Mouse (Mus musculus) heart, adult 2 months (tissue): Measurements from ENCODE around the gene Jmjd4. TPM values are rescaled to one million over a fixed set of nuclear protein-coding genes. Genes with fewer than 3 reads are reported as not detected.
A peak's percentile ranks its signal among the peaks of the same experiment; 100 is the strongest.

Experiments used
- DNase-seq, 2 experiments: peaks; one replicate each; pipeline ENCODE4 v3.0.0; 2021
- H3K27ac ChIP-seq: fragments of 200-600 bp; 2 replicates; pipeline ENCODE4 v1.8.1; 2022
- H3K27me3 ChIP-seq: fragments of 200-500 bp; 2 replicates; pipeline ENCODE4 v1.6.1; 2012; ENCODE audit warnings: mild to moderate bottlenecking, low read length, inconsistent platforms, mixed read lengths; ENCODE audit not compliant: control insufficient read depth, insufficient read depth
- H3K36me3 ChIP-seq: fragments of 200-500 bp; 2 replicates; pipeline ENCODE4 v1.6.1; 2012; ENCODE audit warnings: low read length, inconsistent platforms; ENCODE audit not compliant: control insufficient read depth, insufficient read depth
- H3K4me1 ChIP-seq: fragments of 200-500 bp; 2 replicates; pipeline ENCODE4 v1.6.1; 2011; ENCODE audit warnings: low read length; ENCODE audit not compliant: control insufficient read depth, insufficient read depth
- H3K4me3 ChIP-seq: fragments of 200-600 bp; 2 replicates; pipeline ENCODE4 v1.8.1; 2022
- H3K79me2 ChIP-seq: fragments of 200-500 bp; replicated peaks from 2 replicates; pipeline ENCODE4 v1.6.1; 2012; ENCODE audit warnings: mild to moderate bottlenecking, inconsistent platforms, low read length, moderate library complexity, mixed read lengths; ENCODE audit not compliant: control insufficient read depth, insufficient read depth
- H3K9ac ChIP-seq: fragments of 200-500 bp; 2 replicates; pipeline ENCODE4 v1.6.1; 2012; ENCODE audit warnings: low read depth, mild to moderate bottlenecking, control low read depth, inconsistent platforms, low read length, mixed read lengths
- CTCF ChIP-seq: fragments of 200-600 bp; IDR thresholded peaks from 2 replicates; pipeline ENCODE4 v1.8.1; 2022; ENCODE audit warnings: antibody characterized with exemption, mild to moderate bottlenecking, moderate library complexity
- EP300 ChIP-seq: fragments of 200-500 bp; IDR thresholded peaks from 2 replicates; pipeline ENCODE4 v1.6.1; 2011; ENCODE audit warnings: low read depth, low read length, control low read depth; ENCODE audit not compliant: insufficient read depth
- POLR2A ChIP-seq: fragments of 200-500 bp; IDR thresholded peaks from 2 replicates; pipeline ENCODE4 v1.6.1; 2011; ENCODE audit warnings: mild to moderate bottlenecking, low read depth, low read length, control low read depth; ENCODE audit not compliant: insufficient read depth
- WGBS: fragments of 180-500 bp; shearing (Covaris S2); methylation state at CpG from one replicate; pipeline ENCODE4 v1.1.7; 2018; 5-methylcytosine and 5-hydroxymethylcytosine counted together
- intact Hi-C: fragments of 180-260 bp; cut with DNase I; formaldehyde crosslinking; loops from one replicate; pipeline ENCODE4 v1.15.1; 2025
- polyA plus RNA-seq: library from polyadenylated mRNA; depleted of rRNA; stranded (reverse); fragments of >200 nt; gene quantifications from 2 replicates; pipeline ENCODE4 v1.2.3, GENCODE M21; 2012
- total RNA-seq, 2 experiments: library from RNA; stranded (reverse); gene quantifications; 2 replicates each; pipeline ENCODE4 v1.2.3; 2021

Jmjd4 gene
- total and polyA plus RNA-seq, 3 experiments: 6.6 to 12.9 (median 11.8) TPM

DNA sequence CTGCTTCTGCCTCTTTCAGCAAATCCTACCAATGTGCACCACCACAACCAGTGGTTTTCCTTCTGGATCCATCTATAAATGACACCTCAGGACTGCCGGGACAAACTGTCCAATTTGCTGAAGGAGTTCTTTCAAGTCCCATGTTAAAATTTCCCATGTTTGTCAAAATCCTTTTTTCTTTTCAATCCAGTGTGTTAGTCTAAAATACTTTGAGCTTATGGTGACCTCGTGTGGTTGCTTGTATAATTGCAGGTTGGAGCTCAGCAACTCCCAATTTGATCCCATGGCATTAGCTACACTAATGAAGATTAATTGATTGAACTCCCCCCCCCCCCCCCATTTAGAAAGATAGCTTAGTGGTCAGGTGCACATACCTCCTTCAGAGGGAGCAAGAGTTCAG lies 33.4 kb downstream of the Jmjd4 start:
- H3K4me3 ChIP-seq: no peak overlapping the region
- intact Hi-C loops: loop anchor here (1.0 to 5.0 kb wide), 3 partner anchors 175 to 246 kb away; no protein-coding TSS in a partner anchor
- 4% methylated on average over 2 of the region's 2 CpGs for WGBS
- no peaks in the 10 kb centered on the region for H3K36me3 ChIP-seq
- H3K9ac ChIP-seq: no peak overlapping the region
- peak in 1 of 2 experiments; percentile 36 for DNase-seq
- H3K79me2 ChIP-seq: no peaks in the 10 kb centered on the region
- H3K4me1 ChIP-seq: no peaks in the 10 kb centered on the region
- no peak overlapping the region for H3K27ac ChIP-seq
- no peaks in the 10 kb centered on the region for H3K27me3 ChIP-seq
- peak; percentile 78 for TF ChIP-seq CTCF
- TF ChIP-seq EP300: no peak

DNA sequence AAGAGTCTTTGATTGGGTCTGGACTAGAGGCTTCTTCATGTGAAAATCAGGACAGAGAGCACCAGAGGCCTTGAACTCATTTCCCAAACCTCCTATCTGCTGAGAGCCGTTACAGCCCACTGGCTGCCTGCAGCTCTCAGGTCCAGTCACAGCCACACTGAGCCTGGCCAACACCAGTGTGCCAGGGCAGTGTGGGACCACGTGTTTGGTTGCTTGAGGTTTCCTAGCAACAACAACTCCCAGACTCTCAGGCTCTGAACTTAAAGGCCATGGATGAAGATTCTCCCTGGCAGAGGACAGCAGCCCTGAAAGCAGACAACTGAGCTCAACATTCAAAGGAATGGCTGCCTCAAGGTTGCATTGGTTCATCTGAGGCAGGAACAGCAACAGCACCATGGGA lies 35.8 kb downstream of the Jmjd4 start:
- H3K36me3 ChIP-seq: no peaks in the 10 kb centered on the region

GRCm38 (mm10) chr11:59486222-59486621 lies 36.4 kb downstream of the Jmjd4 start:
- no peak overlapping the region for H3K9ac ChIP-seq

More for the DNA sequence above, 35.8 kb downstream of the Jmjd4 start:
- WGBS: 44% methylated on average over 2 of the region's 2 CpGs
- intact Hi-C loops: no loop called here
- Histone ChIP-seq H3K27ac (no peak overlapping the region), H3K4me3 (no peak overlapping the region), H3K4me1 (no peaks in the 10 kb centered on the region), H3K79me2 (no peaks in the 10 kb centered on the region), H3K9ac (no peak overlapping the region), H3K27me3 (no peaks in the 10 kb centered on the region)
- TF ChIP-seq EP300: no peak
- no peak for TF ChIP-seq POLR2A
- TF ChIP-seq CTCF: no peak
- DNase-seq: no peak

DNA sequence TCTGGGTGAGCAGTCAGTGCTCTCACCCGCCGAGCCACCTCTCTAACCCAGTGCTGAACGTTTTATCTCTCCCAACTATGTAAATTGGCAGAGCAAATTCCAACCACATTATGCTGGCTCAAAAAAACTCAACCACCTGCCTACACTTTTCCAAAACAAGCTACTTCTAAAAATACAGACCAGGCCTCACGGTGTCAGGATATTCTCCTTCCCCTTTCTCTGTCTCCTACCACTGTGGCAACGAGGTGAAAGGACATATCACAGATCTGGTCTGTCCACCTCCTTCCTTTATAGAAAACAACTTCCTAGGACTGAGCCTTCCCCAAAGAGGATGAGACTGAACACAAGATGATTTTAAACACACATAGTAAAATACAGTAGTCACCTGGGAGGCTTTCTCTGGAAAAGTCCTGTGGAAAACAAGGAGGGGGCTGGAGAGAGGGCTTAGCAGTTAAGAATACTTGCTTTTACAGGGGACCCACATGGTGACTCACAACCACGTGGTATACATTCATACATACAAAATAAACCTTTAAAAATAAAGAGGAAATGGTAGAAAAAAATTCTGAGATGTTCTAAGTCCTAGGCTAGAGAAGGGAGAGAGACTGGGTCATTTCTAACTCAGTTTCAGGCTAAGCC lies 46.9 kb downstream of the Jmjd4 start:
- no peaks in the 10 kb centered on the region for H3K79me2 ChIP-seq
- H3K27ac ChIP-seq: no peak overlapping the region
- no peaks in the 10 kb centered on the region for H3K36me3 ChIP-seq
- TF ChIP-seq CTCF: no peak
- no peak for TF ChIP-seq EP300
- TF ChIP-seq POLR2A: no peak
- H3K4me1 ChIP-seq: no peaks in the 10 kb centered on the region
- no peak overlapping the region for H3K9ac ChIP-seq
- H3K27me3 ChIP-seq: no peaks in the 10 kb centered on the region
- intact Hi-C loops: no loop called here
- no peak overlapping the region for H3K4me3 ChIP-seq
- DNase-seq: no peak
- 52% methylated on average over 6 of the region's 6 CpGs for WGBS

More at GRCm38 (mm10) chr11:59486222-59486621, 36.4 kb downstream of the Jmjd4 start:
- Histone ChIP-seq H3K27ac (no peak overlapping the region), H3K4me3 (no peak overlapping the region), H3K36me3 (no peaks in the 10 kb centered on the region), H3K79me2 (no peaks in the 10 kb centered on the region), H3K27me3 (no peaks in the 10 kb centered on the region), H3K4me1 (no peaks in the 10 kb centered on the region)
- intact Hi-C loops: no loop called here
- DNase-seq: no peak
- 72% methylated on average over 8 of the region's 8 CpGs for WGBS
- TF ChIP-seq EP300: no peak
- no peak for TF ChIP-seq POLR2A
- TF ChIP-seq CTCF: no peak

DNA sequence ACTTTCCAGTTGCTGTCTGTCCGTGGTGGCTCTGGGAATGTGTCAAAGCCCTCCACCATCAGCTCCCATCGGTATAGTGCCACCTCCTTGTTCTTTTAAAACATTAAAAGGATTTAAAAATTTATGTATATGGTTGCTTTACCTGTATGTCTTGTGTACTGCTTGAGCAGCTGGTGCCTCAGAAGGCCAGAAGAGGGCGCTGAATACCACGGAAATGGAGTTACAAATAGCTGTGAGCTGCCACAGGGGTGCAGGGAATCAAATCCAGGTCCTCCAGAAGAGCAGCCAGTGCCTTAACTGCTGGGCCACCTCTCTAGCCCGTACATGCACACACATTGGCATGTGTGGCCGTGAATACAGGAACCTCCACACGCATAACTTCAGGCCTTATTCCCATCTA lies 47.9 kb downstream of the Jmjd4 start:
- Histone ChIP-seq H3K27me3 (no peaks in the 10 kb centered on the region), H3K27ac (no peak overlapping the region), H3K36me3 (no peaks in the 10 kb centered on the region; the same call in 1 of the 2 replicates), H3K9ac (no peak overlapping the region), H3K4me1 (no peaks in the 10 kb centered on the region), H3K79me2 (no peaks in the 10 kb centered on the region), H3K4me3 (no peak overlapping the region)
- intact Hi-C loops: no loop called here
- TF ChIP-seq CTCF (peak; percentile 28), POLR2A (no peak)
- no peak for DNase-seq
- WGBS: 91% methylated on average over 7 of the region's 7 CpGs

- DNase-seq: no peak
- no peak overlapping the region for H3K27ac ChIP-seq
- no peaks in the 10 kb centered on the region for H3K79me2 ChIP-seq
- H3K27me3 ChIP-seq: no peaks in the 10 kb centered on the region
- no peak overlapping the region for H3K9ac ChIP-seq
- H3K4me1 ChIP-seq: peaks cover 1% of the 10 kb centered on the region; the same call in 1 of the 2 replicates
- no peak overlapping the region for H3K4me3 ChIP-seq
- 83% methylated on average over 5 of the region's 5 CpGs for WGBS
- H3K36me3 ChIP-seq: no peaks in the 10 kb centered on the region; the same call in 1 of the 2 replicates
- intact Hi-C loops: no loop called here
- TF ChIP-seq CTCF (no peak), POLR2A (no peak), EP300 (no peak)
Measured at GRCm38 (mm10) chr11:59501978-59502700, 52.3 kb downstream of the Jmjd4 start.
